Comparison of ENCODE assay signal across 35 mouse cellular contexts in genomic region chr9:122038631-122039030, GRCm38 (mm10).
"Had no signal": no experiment of that assay in that cellular context is flagged by ENCODE, and none has a peak within 500 bp of the region (broad histone marks: within the 10 kb centered on the region; RNA-seq: fewer than 3 reads in every experiment).

No protein-coding gene starts in this region.

- DNase-seq: heart, postnatal 10 days; heart, postnatal 14 days; heart, postnatal 36 days; heart, postnatal 4 days; kidney, adult 11 months; kidney, adult 18-20 months; kidney, adult 2 months; kidney, adult 8-10 months; kidney, adult 9 months; kidney, postnatal 10 days; kidney, postnatal 14 days; kidney, postnatal 25 days; kidney, postnatal 36 days; kidney, postnatal 4 days; layer of hippocampus, adult 9-11 months; layer of hippocampus, postnatal 36 days had no signal

- H3K27me3 ChIP-seq: heart, embryonic 12.5 days; heart, embryonic 15.5 days; hindbrain, embryonic 13.5 days; hindbrain, embryonic 15.5 days; intestine, embryonic 15.5 days; kidney, embryonic 15.5 days had no signal

- H3K9ac ChIP-seq: heart, embryonic 12.5 days; heart, embryonic 13.5 days; heart, embryonic 15.5 days; hindbrain, embryonic 12.5 days; hindbrain, embryonic 13.5 days; hindbrain, embryonic 14.5 days; hindbrain, embryonic 15.5 days; intestine, embryonic 15.5 days; kidney, embryonic 15.5 days had no signal

- H3K4me2 ChIP-seq: heart, embryonic 11.5 days; heart, embryonic 12.5 days; heart, embryonic 13.5 days; heart, embryonic 15.5 days; hindbrain, embryonic 12.5 days; hindbrain, embryonic 13.5 days; hindbrain, embryonic 14.5 days; hindbrain, embryonic 15.5 days; intestine, embryonic 15.5 days; kidney, embryonic 15.5 days had no signal

- H3K36me3 ChIP-seq: heart, embryonic 10.5 days; heart, embryonic 12.5 days; heart, embryonic 13.5 days; heart, embryonic 15.5 days; hindbrain, embryonic 10.5 days; hindbrain, embryonic 12.5 days; hindbrain, embryonic 13.5 days; hindbrain, embryonic 15.5 days; intestine, embryonic 15.5 days; kidney, embryonic 15.5 days had no signal

- H3K9me3 ChIP-seq: heart, embryonic 10.5 days; heart, embryonic 12.5 days; heart, embryonic 13.5 days; heart, embryonic 15.5 days; hindbrain, embryonic 10.5 days; hindbrain, embryonic 12.5 days; hindbrain, embryonic 13.5 days; hindbrain, embryonic 15.5 days; intestine, embryonic 15.5 days; kidney, embryonic 15.5 days had no signal

- H3K27ac ChIP-seq: heart, embryonic 10.5 days; heart, embryonic 13.5 days; heart, embryonic 15.5 days; hindbrain, embryonic 10.5 days; hindbrain, embryonic 12.5 days; hindbrain, embryonic 13.5 days; hindbrain, embryonic 14.5 days; hindbrain, embryonic 15.5 days; hindbrain, postnatal 0 days; intestine, embryonic 15.5 days; kidney, embryonic 15.5 days; kidney, postnatal 0 days; layer of hippocampus, adult 2 months had no signal

- H3K4me1 ChIP-seq: intestine, embryonic 15.5 days; kidney, embryonic 15.5 days had no signal

- H3K4me3 ChIP-seq: heart, embryonic 10.5 days; heart, embryonic 12.5 days; heart, embryonic 13.5 days; heart, embryonic 15.5 days; hindbrain, embryonic 10.5 days; hindbrain, embryonic 12.5 days; hindbrain, embryonic 13.5 days; hindbrain, embryonic 15.5 days; intestine, embryonic 15.5 days; kidney, embryonic 15.5 days; layer of hippocampus, adult 2 months had no signal

- ATAC-seq: hindbrain, embryonic 16.5 days; hindbrain, postnatal 0 days; inflammation-experienced regulatory T-cells, adult 6 months; intestine, embryonic 15.5 days; intestine, embryonic 16.5 days; intestine, postnatal 0 days had no signal
